Mouse (Mus musculus) left cerebral cortex, adult 11 months (tissue): ENCODE measurements at regions not wholly inside any gene's neighbourhood (a gene's known extent, or its start where the extent isn't known, plus 50 kb on each side); places are given as distances from the start of the nearest gene placed in this dataset.

Experiments
- DNase-seq: peaks from one replicate; pipeline ENCODE4 v3.0.0; 2022; ENCODE audit warnings: low spot score

GRCm38 (mm10) chr5:18080761-18081160 lies 118.4 kb downstream of the Gnat3 start:
- DNase-seq: no peak

GRCm38 (mm10) chr5:18082219-18082618 lies 119.9 kb downstream of the Gnat3 start:
- DNase-seq: no peak

DNA sequence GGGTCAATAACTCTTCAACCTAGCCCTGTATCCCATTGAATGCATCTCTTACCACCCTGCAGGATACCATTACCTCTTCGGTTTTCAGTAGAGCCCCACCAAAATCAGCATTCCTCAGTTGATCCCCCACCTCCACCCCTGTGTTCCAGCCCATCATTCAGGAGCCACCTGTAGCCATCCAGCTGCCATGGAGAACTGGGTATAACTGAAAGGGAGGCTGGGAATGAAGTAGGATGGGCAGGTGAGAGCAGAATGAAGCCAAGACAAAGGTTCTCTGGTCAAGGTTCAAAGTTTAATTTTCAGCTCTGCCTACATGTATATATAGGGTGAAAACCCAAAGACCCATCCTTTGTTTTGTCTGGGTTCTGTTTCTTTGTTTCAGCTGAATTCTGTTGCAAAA lies 121.4 kb downstream of the Gnat3 start:
- DNase-seq: no peak

GRCm38 (mm10) chr5:18085456-18085855 lies 123.1 kb downstream of the Gnat3 start:
- DNase-seq: no peak

- peak; percentile 72 for DNase-seq
Observed at GRCm38 (mm10) chr5:18087919-18088445, 125.6 kb downstream of the Gnat3 start.

DNA sequence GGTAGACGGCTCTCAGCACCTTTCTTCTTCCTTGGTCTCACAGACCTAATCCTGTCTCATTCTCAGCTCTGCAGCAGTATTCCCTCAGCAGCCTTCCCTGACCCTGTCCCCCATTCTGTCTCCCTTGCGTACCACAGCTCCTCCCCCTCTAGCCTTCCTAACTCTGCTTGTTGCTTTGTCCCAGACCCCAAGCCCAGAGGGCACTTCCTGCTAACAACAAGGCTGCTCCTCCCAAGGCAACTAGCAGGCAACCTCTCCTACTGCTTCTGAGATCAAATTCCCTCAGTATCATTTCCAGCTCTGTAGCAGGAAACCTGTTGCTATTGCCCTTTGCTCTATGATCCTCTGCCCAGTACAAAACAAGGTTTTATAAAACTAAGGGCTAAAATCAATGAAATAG lies 127.6 kb downstream of the Gnat3 start:
- DNase-seq: no peak

- no peak for DNase-seq
Observed at GRCm38 (mm10) chr5:18114905-18115689, 152.7 kb downstream of the Gnat3 start.

DNA sequence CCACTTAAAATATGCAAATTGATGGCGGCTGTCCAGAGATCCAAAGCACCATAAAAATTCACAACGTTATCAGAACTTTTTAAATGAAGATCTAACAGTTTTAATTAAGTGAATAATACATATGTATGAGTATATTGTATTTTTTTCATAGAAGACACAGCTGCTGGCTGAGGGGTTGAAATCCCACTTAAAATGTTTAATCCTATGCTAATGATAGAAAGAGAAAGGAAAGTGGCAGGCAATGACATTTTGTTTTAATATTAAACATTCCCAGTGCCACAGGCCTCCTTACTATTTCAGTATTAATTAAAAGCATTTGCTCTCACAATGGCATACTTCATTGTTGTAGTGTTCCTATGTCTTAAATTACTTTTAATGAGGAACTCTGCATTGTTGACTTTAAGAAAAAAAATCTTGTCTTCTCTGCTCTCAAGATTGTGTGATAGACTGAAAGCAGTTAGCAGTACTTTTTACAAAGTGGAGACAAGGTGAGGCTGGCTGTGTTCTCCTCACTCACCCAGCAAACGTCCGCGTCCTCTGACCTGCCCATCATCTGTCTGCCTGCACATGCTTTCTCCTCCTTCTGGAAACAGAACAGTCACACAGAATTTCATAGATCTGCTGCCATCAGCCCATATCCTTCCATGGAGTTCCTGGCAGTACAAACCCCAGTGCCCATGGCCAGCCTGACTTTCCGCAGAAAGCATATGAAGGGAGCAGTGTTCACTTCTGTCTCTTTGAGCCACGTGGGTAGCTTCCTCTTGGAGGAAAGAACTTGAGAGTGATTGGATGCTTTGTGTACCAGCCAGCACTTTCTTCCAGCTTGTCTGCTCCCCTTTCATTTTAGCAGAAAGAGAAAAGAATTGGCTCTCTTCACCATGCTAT lies 173.7 kb downstream of the Gnat3 start:
- no peak for DNase-seq

DNA sequence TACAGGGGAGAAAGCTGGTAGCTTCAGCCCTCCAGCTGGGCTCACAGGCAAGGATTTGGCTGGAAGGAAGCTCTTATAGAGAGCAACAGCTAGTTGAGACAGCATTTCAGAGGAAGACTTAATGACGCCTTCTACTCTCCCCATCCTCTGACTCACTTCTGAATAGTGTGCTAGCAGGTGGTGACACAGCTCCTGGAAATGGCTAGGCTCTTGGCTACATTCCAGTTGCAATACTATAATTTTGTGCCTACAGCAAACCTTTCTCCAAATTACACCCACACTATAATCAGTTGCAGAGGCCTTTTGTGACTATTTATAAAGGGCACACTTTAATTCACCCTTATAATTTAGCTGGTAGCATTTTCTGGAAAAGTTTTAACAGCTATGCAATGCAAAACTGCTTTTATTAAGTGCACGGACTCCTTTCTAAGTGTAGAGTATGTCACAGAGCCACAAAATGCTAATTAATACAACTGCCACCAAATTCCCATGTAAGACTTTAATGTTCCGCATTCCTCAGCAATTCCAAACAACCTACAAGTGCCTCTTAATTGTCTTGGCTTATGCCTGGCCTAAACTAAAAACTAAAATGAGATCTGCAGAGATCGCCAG lies 175.2 kb downstream of the Gnat3 start:
- DNase-seq: peak; percentile 52

- no peak for DNase-seq
Observed at GRCm38 (mm10) chr5:18152241-18152640, 189.9 kb downstream of the Gnat3 start.

DNA sequence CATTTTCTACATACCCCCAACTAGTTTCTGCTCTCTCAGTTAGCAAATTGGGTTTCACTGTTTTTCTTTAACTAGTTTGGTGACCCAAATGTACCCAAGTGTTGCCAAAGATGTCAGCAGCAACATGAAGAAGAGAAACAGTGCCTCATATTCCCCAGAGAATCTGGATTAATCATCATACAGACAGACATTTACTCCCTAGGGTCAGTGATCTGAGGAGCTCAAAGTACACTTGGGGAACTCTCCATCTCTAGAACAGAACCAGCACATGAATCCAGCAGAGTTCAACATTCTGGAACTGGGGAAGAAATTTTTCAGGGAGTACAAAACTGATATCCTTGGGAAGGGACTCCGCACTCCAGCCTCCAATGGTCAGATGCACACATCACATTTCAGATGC lies 191.4 kb downstream of the Gnat3 start:
- no peak for DNase-seq

- no peak for DNase-seq
Observed at GRCm38 (mm10) chr5:18163515-18163914, 196.6 kb downstream of the Gnai1 start.

- no peak for DNase-seq
Observed at GRCm38 (mm10) chr5:18177810-18178209, 182.3 kb downstream of the Gnai1 start.

DNA sequence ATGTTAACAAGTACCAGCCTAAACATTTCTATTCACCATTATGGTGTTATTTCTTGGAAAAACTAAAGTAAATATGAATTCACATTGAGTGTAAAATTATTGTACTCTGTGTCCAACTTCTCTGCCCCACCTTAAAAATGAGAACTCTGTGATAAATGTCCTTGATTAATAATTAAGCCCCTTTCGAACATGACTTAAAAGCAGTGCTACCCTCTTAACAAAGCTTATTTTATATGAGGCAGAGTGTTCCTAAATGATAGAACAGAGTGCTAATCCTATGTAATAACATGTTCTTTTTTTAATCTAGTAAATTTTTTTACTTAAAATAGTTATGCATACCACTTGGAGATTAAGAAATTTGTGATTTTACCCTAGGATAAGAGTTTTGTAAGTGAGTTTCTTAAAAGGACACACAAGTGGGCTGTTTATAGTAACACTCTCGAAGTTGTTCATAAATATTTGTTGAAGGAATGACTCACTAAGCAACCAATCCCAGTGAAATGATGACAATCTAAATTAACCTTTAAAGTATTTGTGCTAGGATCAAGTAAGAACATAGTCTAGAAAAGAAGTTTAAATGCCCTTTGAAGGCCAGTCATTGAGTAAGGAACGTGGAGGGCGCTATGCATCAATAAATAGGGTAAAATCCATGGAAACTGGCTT lies 148.6 kb downstream of the Gnai1 start:
- no peak for DNase-seq
